Mouse (Mus musculus): ENCODE measurements around the gene Dbp.

Gene Dbp

GRCm38 (mm10) chr7:45722348-45722713 is 17.4 kb downstream of the Dbp start:
- CTCF ChIA-PET = no interaction called here

- CTCF ChIA-PET = no interaction called here
Measured at GRCm38 (mm10) chr7:45723301-45723700, 18.4 kb downstream of the Dbp start.

- CTCF ChIA-PET = no interaction called here
Measured at GRCm38 (mm10) chr7:45723781-45724180, 18.9 kb downstream of the Dbp start.

- CTCF ChIA-PET = interaction anchor here (0.6 kb wide), 1 partner anchor 211 kb away, joined by 6 read pairs; no protein-coding TSS in a partner anchor
Measured at GRCm38 (mm10) chr7:45725151-45725550, 20.3 kb downstream of the Dbp start.

- CTCF ChIA-PET = interaction anchor here (0.6 kb wide), 1 partner anchor 210 kb away, joined by 6 read pairs; no protein-coding TSS in a partner anchor
Measured at GRCm38 (mm10) chr7:45725713-45726112, 20.8 kb downstream of the Dbp start, which contains the start of gene Spaca4. Gene Spaca4, minus strand, starts transcription at chr7:45725813.

- CTCF ChIA-PET = no interaction called here
Measured at GRCm38 (mm10) chr7:45726419-45726818, 21.5 kb downstream of the Dbp start.

- CTCF ChIA-PET = no interaction called here
Measured at GRCm38 (mm10) chr7:45727625-45728024, 22.7 kb downstream of the Dbp start.

GRCm38 (mm10) chr7:45730727-45731431 is 26.0 kb downstream of the Dbp start:
- CTCF ChIA-PET = no interaction called here

- CTCF ChIA-PET = no interaction called here
Measured at GRCm38 (mm10) chr7:45733477-45733876, 28.6 kb downstream of the Dbp start.

- CTCF ChIA-PET = interaction anchor here (0.5 to 3.9 kb wide), 3 partner anchors 11 to 62 kb away, joined by 3 to 25 read pairs (median 3); no protein-coding TSS in a partner anchor
Measured at GRCm38 (mm10) chr7:45739162-45739763, 34.4 kb downstream of the Dbp start.

GRCm38 (mm10) chr7:45739820-45740219 is 34.9 kb downstream of the Dbp start:
- CTCF ChIA-PET = interaction anchor here (0.5 to 3.9 kb wide), 4 partner anchors 10 to 440 kb away, joined by 3 to 25 read pairs (median 3); no protein-coding TSS in a partner anchor

GRCm38 (mm10) chr7:45741308-45741707 is 36.4 kb downstream of the Dbp start:
- CTCF ChIA-PET = interaction anchor here (3.9 kb wide), 1 partner anchor 60 kb away, joined by 25 read pairs; no protein-coding TSS in a partner anchor

- CTCF ChIA-PET = interaction anchor here (3.9 kb wide), 1 partner anchor 59 kb away, joined by 25 read pairs; no protein-coding TSS in a partner anchor
Measured at GRCm38 (mm10) chr7:45741777-45742176, 36.9 kb downstream of the Dbp start.

GRCm38 (mm10) chr7:45742338-45742737 is 37.5 kb downstream of the Dbp start:
- CTCF ChIA-PET = interaction anchor here (0.7 to 3.9 kb wide), 2 partner anchors 59 to 647 kb away, joined by 4 to 25 read pairs; no protein-coding TSS in a partner anchor

GRCm38 (mm10) chr7:45744387-45744786 is 39.5 kb downstream of the Dbp start:
- CTCF ChIA-PET = no interaction called here

GRCm38 (mm10) chr7:45746518-45746917 is 41.6 kb downstream of the Dbp start:
- CTCF ChIA-PET = interaction anchor here (0.7 to 1.2 kb wide), 2 partner anchors 55 to 128 kb away, joined by 3 read pairs; no protein-coding TSS in a partner anchor

GRCm38 (mm10) chr7:45747450-45747849 is 42.6 kb downstream of the Dbp start:
- CTCF ChIA-PET = interaction anchor here (0.7 kb wide), 1 partner anchor 127 kb away, joined by 3 read pairs; no protein-coding TSS in a partner anchor

GRCm38 (mm10) chr7:45748110-45748509 is 43.2 kb downstream of the Dbp start:
- CTCF ChIA-PET = no interaction called here

GRCm38 (mm10) chr7:45749401-45749800 is 44.5 kb downstream of the Dbp start:
- CTCF ChIA-PET = interaction anchor here (1.2 kb wide), 1 partner anchor 10 kb away, joined by 3 read pairs; no protein-coding TSS in a partner anchor

GRCm38 (mm10) chr7:45750162-45750561 is 45.3 kb downstream of the Dbp start:
- CTCF ChIA-PET = interaction anchor here (1.2 kb wide), 1 partner anchor 11 kb away, joined by 3 read pairs; no protein-coding TSS in a partner anchor

GRCm38 (mm10) chr7:45755703-45756102 is 50.8 kb downstream of the Dbp start:
- CTCF ChIA-PET = no interaction called here

GRCm38 (mm10) chr7:45759400-45759799 is 54.5 kb downstream of the Dbp start:
- CTCF ChIA-PET = no interaction called here
